Mouse (Mus musculus) heart, embryonic 15.5 days (tissue): ENCODE measurements around the gene Rbm6. TPM values are rescaled to one million over a fixed set of nuclear protein-coding genes. Genes with fewer than 3 reads are reported as not detected.
A peak's percentile ranks its signal among the peaks of the same experiment; 100 is the strongest.

ENCODE experiments used
- ATAC-seq: fragments of 200-750 bp; cut with Nextera tagmentation; replicated peaks from 2 replicates; pipeline ENCODE4 v1.8.0; 2017; ENCODE audit warnings: low read depth, moderate TSS enrichment; ENCODE audit not compliant: insufficient number of reproducible peaks, insufficient read depth, low FRiP score
- H3K27ac ChIP-seq: fragments of 300-500 bp; sonication (generic); 2 replicates; pipeline ENCODE4 v1.5.1; 2015; ENCODE audit warnings: mild to moderate bottlenecking, inconsistent platforms
- H3K27me3 ChIP-seq: fragments of 300-500 bp; sonication (generic); 2 replicates; pipeline ENCODE4 v1.6.1; 2015; ENCODE audit warnings: inconsistent platforms
- H3K36me3 ChIP-seq: fragments of 300-500 bp; sonication (generic); 2 replicates; pipeline ENCODE4 v1.6.1; 2015; ENCODE audit warnings: mild to moderate bottlenecking, inconsistent platforms
- H3K4me1 ChIP-seq: fragments of 300-500 bp; sonication (generic); replicated peaks from 2 replicates; pipeline ENCODE4 v1.6.1; 2015; ENCODE audit warnings: inconsistent platforms
- H3K4me2 ChIP-seq: fragments of 300-500 bp; sonication (generic); 2 replicates; pipeline ENCODE4 v1.6.1; 2015; ENCODE audit warnings: inconsistent platforms, mild to moderate bottlenecking, moderate library complexity
- H3K4me3 ChIP-seq: fragments of 300-500 bp; sonication (generic); 2 replicates; pipeline ENCODE4 v1.5.1; 2015; ENCODE audit warnings: mild to moderate bottlenecking, inconsistent platforms
- H3K9ac ChIP-seq: fragments of 300-500 bp; sonication (generic); 2 replicates; pipeline ENCODE4 v1.6.1; 2015; ENCODE audit warnings: mild to moderate bottlenecking, inconsistent platforms
- H3K9me3 ChIP-seq: fragments of 300-500 bp; sonication (generic); replicated peaks from 2 replicates; pipeline ENCODE4 v1.6.1; 2016; ENCODE audit warnings: inconsistent platforms
- WGBS: fragments of 180-500 bp; shearing (Covaris S2); methylation state at CpG from one replicate; pipeline ENCODE4 v1.1.7; 2015; ENCODE audit warnings: mixed read lengths; 5-methylcytosine and 5-hydroxymethylcytosine counted together
- polyA plus RNA-seq: library from polyadenylated mRNA; unstranded; fragments of >200 nt; fragmentation: Nextera tagmentation; extraction: Ambion mirVana; gene quantifications from 2 replicates; pipeline ENCODE4 v1.2.1, GENCODE M21; 2015

Gene Rbm6
- polyA plus RNA-seq, 1 experiment from 2014 or later = 43.2 TPM

DNA sequence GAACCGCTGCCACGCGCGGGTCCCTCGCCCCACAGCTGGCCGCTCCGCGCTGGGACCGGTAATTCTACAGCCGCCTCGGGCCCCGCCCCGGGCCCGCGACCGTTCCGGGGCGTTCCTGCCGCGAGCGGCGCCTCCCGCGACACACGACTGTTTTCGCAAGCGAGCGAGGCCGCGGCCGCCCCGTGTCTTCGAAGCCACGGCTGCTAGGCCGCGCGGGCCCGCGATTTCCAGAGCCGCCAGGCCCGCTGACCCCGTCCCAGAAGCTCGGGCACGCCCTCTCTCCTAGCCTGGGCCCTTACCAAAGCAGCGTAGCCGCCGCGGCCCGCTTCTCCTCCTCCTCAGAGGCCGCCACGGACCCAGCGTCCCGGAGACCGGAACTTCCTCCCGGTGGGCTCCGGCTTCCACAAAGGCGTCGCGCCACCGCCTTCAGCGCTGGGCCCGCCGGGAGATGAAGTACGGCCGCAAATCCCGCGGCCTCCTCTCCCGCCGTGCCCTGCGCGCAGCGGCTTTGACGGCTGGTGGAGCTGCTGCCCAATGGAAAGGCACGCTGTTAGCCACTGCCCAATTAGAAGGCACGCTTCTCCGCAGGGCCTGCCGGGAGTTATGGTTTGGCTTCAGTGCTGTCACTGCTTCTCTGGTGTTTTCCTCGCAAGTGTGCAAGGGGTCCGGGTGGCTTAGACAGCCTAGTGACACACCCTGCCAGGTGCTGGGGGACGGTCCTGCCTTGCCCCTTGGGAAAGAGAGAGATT lies 513 bp downstream of the Rbm6 start:
- Histone ChIP-seq H3K9me3 (no peaks in the 10 kb centered on the region), H3K27me3 (no peaks in the 10 kb centered on the region), H3K4me1 (peaks cover 22% of the 10 kb centered on the region), H3K4me2 (peak overlapping the region; percentile 79), H3K4me3 (peak overlapping the region; percentile 100), H3K27ac (peak overlapping the region; percentile 97), H3K9ac (peak overlapping the region; percentile 97), H3K36me3 (no peaks in the 10 kb centered on the region)
- WGBS = under 1% methylated on average over 80 of the region's 80 CpGs
- peak; percentile 99 for ATAC-seq

DNA sequence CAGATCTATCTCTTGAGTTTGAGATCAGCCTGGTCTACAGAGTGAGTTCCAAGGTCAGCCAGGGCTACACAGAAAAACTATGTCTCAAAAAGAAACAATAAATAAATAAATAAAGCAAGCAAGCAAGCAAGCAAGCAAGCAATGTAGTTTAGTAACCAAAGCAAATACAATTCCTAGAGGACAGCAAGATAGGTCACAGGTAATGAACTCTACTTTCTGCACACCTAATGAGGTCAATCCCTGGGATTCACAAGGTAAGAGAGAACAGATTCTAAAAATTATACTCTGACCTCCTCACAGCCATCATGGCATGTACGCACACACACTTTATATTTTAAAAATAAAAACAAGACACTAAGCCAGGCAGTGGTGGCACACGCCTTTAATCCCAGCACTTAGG lies 7.0 kb downstream of the Rbm6 start:
- Histone ChIP-seq H3K9me3 (no peaks in the 10 kb centered on the region), H3K4me3 (no peak overlapping the region), H3K36me3 (no peaks in the 10 kb centered on the region), H3K4me2 (no peak overlapping the region), H3K9ac (no peak overlapping the region), H3K27ac (no peak overlapping the region), H3K27me3 (no peaks in the 10 kb centered on the region), H3K4me1 (peaks cover 8% of the 10 kb centered on the region)
- ATAC-seq = no peak
- 95% methylated on average over 2 of the region's 2 CpGs for WGBS

DNA sequence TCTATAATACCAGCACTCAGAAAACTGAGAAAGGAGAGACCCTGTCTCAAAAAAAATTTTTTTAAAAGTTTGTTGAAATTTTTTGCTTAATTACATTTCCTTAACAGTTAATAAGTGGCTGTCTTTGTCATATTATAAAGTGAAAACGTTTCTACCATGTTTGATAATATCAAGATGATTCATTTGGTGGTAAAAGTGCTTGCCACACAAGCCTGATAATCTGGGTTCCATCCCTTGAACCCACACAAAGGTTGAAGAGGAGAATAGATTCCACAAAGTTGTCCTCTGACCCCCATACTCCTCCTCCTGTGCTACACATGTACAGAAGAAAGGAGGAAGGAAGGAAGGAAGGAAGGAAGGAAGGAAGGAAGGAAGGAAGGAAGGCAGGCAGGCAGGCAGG lies 8.5 kb downstream of the Rbm6 start:
- Histone ChIP-seq H3K27me3 (no peaks in the 10 kb centered on the region), H3K36me3 (peaks cover 5% of the 10 kb centered on the region; the same call in 1 of the 2 replicates), H3K27ac (no peak overlapping the region), H3K4me2 (no peak overlapping the region), H3K4me1 (peaks cover 3% of the 10 kb centered on the region), H3K9ac (no peak overlapping the region), H3K9me3 (no peaks in the 10 kb centered on the region), H3K4me3 (no peak overlapping the region)
- ATAC-seq = no peak
- WGBS = 60% methylated on average over 1 of the region's 1 CpGs

DNA sequence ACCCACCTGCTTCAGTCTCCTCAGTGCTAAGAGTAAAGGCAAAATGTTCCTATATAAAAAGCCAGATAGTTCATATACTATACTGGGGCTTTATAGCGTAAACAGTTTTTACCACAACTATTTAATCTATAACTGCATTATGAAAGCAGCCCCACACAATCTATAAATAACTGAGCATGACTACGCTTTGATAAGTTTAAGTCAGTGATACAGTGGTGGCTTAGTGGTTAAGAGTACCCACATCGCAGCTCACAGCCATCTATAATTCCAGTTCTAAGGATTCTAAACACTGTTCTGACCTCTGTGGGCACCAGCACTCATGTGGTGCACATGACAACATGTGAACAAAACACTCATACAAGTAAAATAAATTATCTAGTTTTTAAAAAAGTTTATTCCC lies 14.7 kb downstream of the Rbm6 start:
- Histone ChIP-seq H3K4me3 (no peak overlapping the region), H3K36me3 (peaks cover 11% of the 10 kb centered on the region; the same call in 1 of the 2 replicates), H3K27me3 (no peaks in the 10 kb centered on the region), H3K9me3 (no peaks in the 10 kb centered on the region), H3K27ac (no peak overlapping the region), H3K4me2 (no peak overlapping the region), H3K4me1 (peaks cover 4% of the 10 kb centered on the region; the same call in 1 of the 2 replicates), H3K9ac (no peak overlapping the region)
- WGBS = 71% methylated on average over 3 of the region's 3 CpGs
- ATAC-seq = no peak

DNA sequence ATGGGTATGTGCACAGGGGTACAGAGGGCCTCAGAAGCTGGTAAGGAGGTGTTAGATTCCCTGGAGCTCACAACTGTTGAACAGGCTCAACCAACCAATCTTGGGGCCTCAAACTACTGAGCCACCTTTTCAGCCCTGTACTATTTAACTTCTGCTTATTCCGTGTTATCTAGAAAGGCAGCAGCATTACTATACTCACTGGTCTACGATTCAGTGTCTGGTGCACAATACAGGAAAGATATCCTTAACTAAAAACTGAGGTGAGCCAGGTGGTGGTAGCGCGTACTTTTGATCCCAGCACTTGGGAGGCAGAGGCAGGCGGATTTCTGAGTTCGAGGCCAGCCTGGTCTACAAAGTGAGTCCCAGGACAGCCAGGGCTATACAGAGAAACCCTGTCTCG lies 24.1 kb downstream of the Rbm6 start:
- no peaks in the 10 kb centered on the region for H3K4me1 ChIP-seq
- no peak overlapping the region for H3K9ac ChIP-seq
- no peaks in the 10 kb centered on the region for H3K27me3 ChIP-seq
- no peak overlapping the region for H3K27ac ChIP-seq
- WGBS = 97% methylated on average over 7 of the region's 7 CpGs
- H3K9me3 ChIP-seq = no peaks in the 10 kb centered on the region
- no peak overlapping the region for H3K4me2 ChIP-seq
- peaks cover 51% of the 10 kb centered on the region for H3K36me3 ChIP-seq
- ATAC-seq = no peak
- H3K4me3 ChIP-seq = no peak overlapping the region

DNA sequence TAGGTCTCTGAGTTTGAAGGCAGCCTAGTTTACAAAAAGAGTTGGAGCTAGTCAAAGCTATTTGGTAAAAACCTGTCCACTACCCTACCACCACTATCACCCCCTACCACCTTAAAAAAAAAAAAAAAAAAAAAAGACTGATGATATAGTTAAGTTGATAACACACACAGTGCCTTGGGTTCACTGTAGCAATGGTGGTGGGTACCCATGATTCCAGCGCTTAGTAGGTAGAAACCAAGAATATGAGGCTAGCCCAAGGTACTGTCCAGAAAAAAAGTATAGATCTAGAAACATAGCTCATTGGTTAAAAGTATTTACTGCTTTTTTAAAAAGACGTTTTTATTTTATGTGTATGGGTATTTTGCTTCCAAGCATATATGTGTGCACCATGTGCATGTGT lies 30.3 kb downstream of the Rbm6 start:
- Histone ChIP-seq H3K4me3 (no peak overlapping the region), H3K4me1 (no peaks in the 10 kb centered on the region), H3K27ac (no peak overlapping the region), H3K27me3 (no peaks in the 10 kb centered on the region), H3K9ac (no peak overlapping the region), H3K9me3 (no peaks in the 10 kb centered on the region), H3K4me2 (no peak overlapping the region), H3K36me3 (peaks cover 25% of the 10 kb centered on the region)
- ATAC-seq = no peak
- WGBS = 96% methylated on average over 2 of the region's 2 CpGs

DNA sequence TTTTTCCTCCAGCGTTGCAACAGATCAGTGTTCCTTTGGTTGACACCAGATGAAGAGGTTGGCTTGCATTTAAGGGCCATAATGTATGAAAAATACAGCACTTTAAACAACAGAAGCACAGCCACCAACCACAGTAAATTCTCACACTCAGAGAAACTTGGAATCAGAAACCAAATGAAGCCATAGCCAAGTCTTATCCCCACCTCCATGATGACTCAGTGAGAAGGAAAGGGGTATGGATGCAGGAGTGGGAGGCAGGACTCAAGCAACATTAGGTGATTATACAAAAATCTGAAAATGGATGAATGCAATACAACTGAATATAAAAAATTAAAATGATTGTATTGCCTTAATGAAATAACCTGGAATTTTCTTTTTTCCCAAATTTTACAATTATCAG lies 34.2 kb downstream of the Rbm6 start:
- H3K9me3 ChIP-seq = no peaks in the 10 kb centered on the region
- no peak overlapping the region for H3K4me3 ChIP-seq
- no peak overlapping the region for H3K4me2 ChIP-seq
- no peaks in the 10 kb centered on the region for H3K4me1 ChIP-seq
- H3K36me3 ChIP-seq = peaks cover 8% of the 10 kb centered on the region
- no peaks in the 10 kb centered on the region for H3K27me3 ChIP-seq
- no peak for ATAC-seq
- no peak overlapping the region for H3K27ac ChIP-seq
- 100% methylated on average over 1 of the region's 1 CpGs for WGBS
- no peak overlapping the region for H3K9ac ChIP-seq

DNA sequence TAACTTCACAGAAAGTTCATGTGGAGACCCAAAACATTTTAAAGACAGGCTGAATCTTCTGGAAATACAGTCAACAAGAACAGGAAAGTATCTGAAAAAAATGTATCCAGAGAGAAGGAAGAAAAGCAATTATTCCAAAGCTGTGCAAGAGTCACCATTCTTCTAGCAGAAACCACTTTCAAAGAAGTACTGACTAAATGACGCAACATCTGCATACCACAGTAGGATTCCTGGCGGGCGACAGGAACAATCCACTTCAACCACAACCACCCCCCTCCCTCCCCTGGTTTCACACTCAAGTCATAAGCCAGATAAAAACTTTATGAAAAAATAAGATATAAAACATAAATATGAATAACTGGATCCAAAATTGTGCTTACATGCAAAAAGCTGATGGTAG lies 39.2 kb downstream of the Rbm6 start:
- no peak overlapping the region for H3K4me3 ChIP-seq
- H3K36me3 ChIP-seq = peaks cover 23% of the 10 kb centered on the region
- no peaks in the 10 kb centered on the region for H3K4me1 ChIP-seq
- no peaks in the 10 kb centered on the region for H3K9me3 ChIP-seq
- H3K9ac ChIP-seq = no peak overlapping the region
- no peak overlapping the region for H3K27ac ChIP-seq
- 60% methylated on average over 3 of the region's 3 CpGs for WGBS
- no peaks in the 10 kb centered on the region for H3K27me3 ChIP-seq
- no peak overlapping the region for H3K4me2 ChIP-seq
- no peak for ATAC-seq

DNA sequence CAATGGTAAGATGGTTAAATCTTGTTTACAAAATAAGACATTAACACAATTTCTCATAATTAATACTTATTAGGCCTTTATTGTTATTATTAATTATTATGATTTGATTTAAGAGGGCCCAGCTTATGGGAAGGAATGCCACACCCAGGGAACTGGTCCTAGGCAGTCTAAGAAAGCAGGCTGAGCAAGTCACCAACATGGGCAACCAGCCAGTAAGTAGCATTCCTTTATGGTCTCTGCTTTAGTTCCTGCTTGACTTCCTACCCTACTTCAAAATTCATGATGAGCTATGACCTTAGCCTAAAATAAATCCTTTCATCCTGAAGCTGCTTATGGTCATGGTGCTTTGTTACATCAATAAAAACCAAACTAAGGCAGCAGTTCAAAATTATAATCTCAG lies 41.3 kb downstream of the Rbm6 start:
- no peaks in the 10 kb centered on the region for H3K4me1 ChIP-seq
- no peak for ATAC-seq
- H3K27ac ChIP-seq = no peak overlapping the region
- peaks cover 23% of the 10 kb centered on the region for H3K36me3 ChIP-seq
- no peak overlapping the region for H3K9ac ChIP-seq
- no peaks in the 10 kb centered on the region for H3K27me3 ChIP-seq
- H3K9me3 ChIP-seq = no peaks in the 10 kb centered on the region
- H3K4me3 ChIP-seq = no peak overlapping the region
- H3K4me2 ChIP-seq = no peak overlapping the region

DNA sequence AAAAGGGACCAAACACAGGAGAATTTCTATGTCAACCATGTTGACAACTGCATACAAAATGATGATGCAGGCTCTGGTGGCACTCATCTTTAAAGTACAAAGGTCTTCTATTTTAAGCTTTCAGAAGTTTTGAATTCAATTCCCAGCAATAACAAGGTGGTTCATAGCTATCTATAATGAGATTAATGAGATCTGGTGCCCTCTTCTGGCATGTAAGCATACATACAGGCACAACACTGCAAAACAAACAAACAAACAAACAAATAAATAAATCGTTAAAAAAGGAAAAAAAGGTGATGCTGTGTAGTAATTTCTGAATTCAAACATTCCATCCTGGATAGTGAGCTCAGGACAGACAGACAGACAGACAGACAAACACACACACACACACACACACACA lies 60.9 kb downstream of the Rbm6 start:
- Histone ChIP-seq H3K27ac (no peak overlapping the region), H3K36me3 (peaks cover 33% of the 10 kb centered on the region), H3K9me3 (no peaks in the 10 kb centered on the region), H3K4me3 (no peak overlapping the region), H3K9ac (no peak overlapping the region), H3K27me3 (no peaks in the 10 kb centered on the region), H3K4me2 (no peak overlapping the region), H3K4me1 (no peaks in the 10 kb centered on the region)
- 88% methylated on average over 1 of the region's 1 CpGs for whole genome bisulfite sequencing
- ATAC-seq = no peak

DNA sequence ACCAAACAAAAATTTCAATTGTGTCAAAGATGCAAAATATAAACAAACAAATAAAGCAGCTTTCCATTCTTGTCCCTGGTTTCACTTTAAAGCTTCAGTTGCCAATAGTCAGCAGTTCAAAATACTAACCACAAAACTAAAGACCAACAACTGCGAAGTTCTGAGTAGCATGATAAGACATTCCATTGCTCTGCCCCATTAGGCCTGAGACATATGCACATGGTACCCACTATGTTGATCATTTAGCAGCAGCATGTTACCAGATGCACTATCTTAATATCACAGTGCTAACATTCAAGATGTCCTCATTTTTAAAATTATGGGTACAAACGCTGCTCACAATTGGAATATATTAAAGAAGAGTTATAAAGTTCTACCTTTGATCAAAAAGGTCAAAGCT lies 62.1 kb downstream of the Rbm6 start:
- Histone ChIP-seq H3K4me2 (no peak overlapping the region), H3K27ac (no peak overlapping the region), H3K4me1 (no peaks in the 10 kb centered on the region), H3K9ac (no peak overlapping the region), H3K36me3 (peaks cover 27% of the 10 kb centered on the region), H3K4me3 (no peak overlapping the region), H3K9me3 (no peaks in the 10 kb centered on the region), H3K27me3 (no peaks in the 10 kb centered on the region)
- WGBS = 91% methylated on average over 2 of the region's 2 CpGs
- ATAC-seq = no peak

DNA sequence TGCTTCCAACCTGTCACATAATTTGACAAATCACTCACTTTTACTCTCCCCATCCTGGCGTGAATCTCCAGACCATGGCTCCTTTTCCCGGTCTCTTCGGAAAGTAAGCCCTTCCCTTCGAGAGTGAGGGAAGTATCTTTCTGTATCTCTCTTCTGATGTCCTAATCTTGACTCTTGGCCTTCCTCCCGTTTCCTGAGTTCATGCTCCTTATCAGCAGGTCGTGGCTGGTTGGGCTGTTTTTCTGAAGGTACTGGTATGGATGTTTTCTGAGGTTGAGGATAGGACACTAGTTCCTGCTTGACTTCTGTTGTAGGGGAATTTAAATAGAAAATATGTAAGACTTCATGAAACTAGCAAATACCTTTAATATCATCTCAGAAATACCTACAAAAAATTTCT lies 81.3 kb downstream of the Rbm6 start:
- no peak overlapping the region for H3K9ac ChIP-seq
- no peak for ATAC-seq
- H3K4me1 ChIP-seq = no peaks in the 10 kb centered on the region
- no peaks in the 10 kb centered on the region for H3K9me3 ChIP-seq
- H3K36me3 ChIP-seq = peaks cover 61% of the 10 kb centered on the region
- H3K4me2 ChIP-seq = no peak overlapping the region
- WGBS = 49% methylated on average over 6 of the region's 6 CpGs
- H3K27ac ChIP-seq = no peak overlapping the region
- no peaks in the 10 kb centered on the region for H3K27me3 ChIP-seq
- no peak overlapping the region for H3K4me3 ChIP-seq
